Mouse (Mus musculus) megakaryocyte, embryonic 14.5 days (primary cell): ENCODE results near the gene Zfp28. TPM values are rescaled to one million over a fixed set of nuclear protein-coding genes. Genes with fewer than 3 reads are reported as not detected.

ENCODE experiments used
- H3K27me3 ChIP-seq: replicated peaks from 2 replicates; pipeline ENCODE3; 2012; ENCODE audit warnings: inconsistent platforms
- H3K36me3 ChIP-seq: replicated peaks from 2 replicates; pipeline ENCODE3; 2012; ENCODE audit warnings: low read length, inconsistent platforms, mixed read lengths
- H3K4me1 ChIP-seq: 2 replicates; pipeline ENCODE4 v1.6.1; 2012; ENCODE audit warnings: inconsistent platforms
- H3K4me3 ChIP-seq: replicated peaks from 2 replicates; pipeline ENCODE3; 2012; ENCODE audit warnings: moderate library complexity, mild to moderate bottlenecking, inconsistent platforms
- H3K9me3 ChIP-seq: 2 replicates; pipeline ENCODE4 v1.6.1; 2012; ENCODE audit warnings: inconsistent platforms
- FLI1 ChIP-seq: IDR thresholded peaks from 2 replicates; pipeline ENCODE4 v1.6.1; 2012; ENCODE audit warnings: low read length, inconsistent platforms, mixed read lengths
- GATA1 ChIP-seq: IDR thresholded peaks from 3 replicates; pipeline ENCODE4 v1.6.1; 2012; ENCODE audit warnings: mixed read lengths, low read length, inconsistent platforms, borderline replicate concordance
- polyA plus RNA-seq: library from polyadenylated mRNA; stranded (reverse); fragments of >175 nt; gene quantifications from 2 replicates; pipeline ENCODE4 v1.2.3, GENCODE M21; 2012; ENCODE audit warnings: low replicate concordance; ENCODE audit not compliant: insufficient read depth

The Zfp28 gene
- 0.20 TPM in 1 of 2 replicates, not detected in the other for polyA plus RNA-seq

GRCm38 (mm10) chr7:6383044-6383455 lies at the start of gene Zfp28:
Zfp28 (plus strand) TSS chr7:6383295.
- Histone ChIP-seq H3K4me3 (peak within 1 kb of the TSS; percentile 95), H3K9me3 (no peaks in the 10 kb centered on the region), H3K27me3 (no peaks in the 10 kb centered on the region), H3K36me3 (peaks cover 6% of the 10 kb centered on the region), H3K4me1 (peaks cover 24% of the 10 kb centered on the region)
- TF ChIP-seq FLI1 (peak; percentile 70; the same call in 1 of the 2 replicates), GATA1 (no peak)

GRCm38 (mm10) chr7:6339865-6340264 lies 43.2 kb upstream of the Zfp28 start:
- no peak overlapping the region for H3K4me3 ChIP-seq
- no peaks in the 10 kb centered on the region for H3K36me3 ChIP-seq
- peaks cover 4% of the 10 kb centered on the region for H3K27me3 ChIP-seq
- H3K9me3 ChIP-seq: no peaks in the 10 kb centered on the region; the same call in 1 of the 2 replicates
- TF ChIP-seq GATA1: no peak
- TF ChIP-seq FLI1: no peak
- H3K4me1 ChIP-seq: peaks cover 6% of the 10 kb centered on the region; the same call in 1 of the 2 replicates

GRCm38 (mm10) chr7:6343501-6344071 lies 39.5 kb upstream of the Zfp28 start, which contains the start of gene Gm3854:
Gm3854 (plus strand) TSS chr7:6343759.
- Histone ChIP-seq H3K9me3 (no peaks in the 10 kb centered on the region; the same call in 1 of the 2 replicates), H3K27me3 (peaks cover 4% of the 10 kb centered on the region), H3K4me1 (peaks cover 6% of the 10 kb centered on the region; the same call in 1 of the 2 replicates), H3K4me3 (peak within 1 kb of the TSS; percentile 89), H3K36me3 (no peaks in the 10 kb centered on the region)
- TF ChIP-seq GATA1 (no peak), FLI1 (no peak)

GRCm38 (mm10) chr7:6344124-6344523 lies 39.0 kb upstream of the Zfp28 start:
- TF ChIP-seq GATA1: no peak
- no peak for TF ChIP-seq FLI1
- H3K4me3 ChIP-seq: no peak overlapping the region
- H3K27me3 ChIP-seq: peaks cover 2% of the 10 kb centered on the region
- no peaks in the 10 kb centered on the region; the same call in 1 of the 2 replicates for H3K9me3 ChIP-seq
- no peaks in the 10 kb centered on the region for H3K36me3 ChIP-seq
- peaks cover 6% of the 10 kb centered on the region; the same call in 1 of the 2 replicates for H3K4me1 ChIP-seq

- H3K36me3 ChIP-seq: no peaks in the 10 kb centered on the region
- no peaks in the 10 kb centered on the region for H3K9me3 ChIP-seq
- no peak overlapping the region for H3K4me3 ChIP-seq
- H3K27me3 ChIP-seq: no peaks in the 10 kb centered on the region
- H3K4me1 ChIP-seq: peaks cover 14% of the 10 kb centered on the region
- TF ChIP-seq GATA1: no peak
- no peak for TF ChIP-seq FLI1
Observed at GRCm38 (mm10) chr7:6358121-6358520, 25.0 kb upstream of the Zfp28 start.

- TF ChIP-seq GATA1: no peak
- no peak for TF ChIP-seq FLI1
- H3K9me3 ChIP-seq: no peaks in the 10 kb centered on the region
- no peaks in the 10 kb centered on the region for H3K36me3 ChIP-seq
- H3K27me3 ChIP-seq: no peaks in the 10 kb centered on the region
- peaks cover 24% of the 10 kb centered on the region for H3K4me1 ChIP-seq
- no peak overlapping the region for H3K4me3 ChIP-seq
Observed at GRCm38 (mm10) chr7:6358937-6359590, 24.0 kb upstream of the Zfp28 start.

- TF ChIP-seq FLI1 (no peak), GATA1 (no peak)
- Histone ChIP-seq H3K36me3 (no peaks in the 10 kb centered on the region), H3K27me3 (no peaks in the 10 kb centered on the region), H3K9me3 (no peaks in the 10 kb centered on the region), H3K4me1 (peaks cover 24% of the 10 kb centered on the region), H3K4me3 (no peak overlapping the region)
Observed at GRCm38 (mm10) chr7:6360477-6361060, 22.5 kb upstream of the Zfp28 start.

- Histone ChIP-seq H3K4me1 (peaks cover 29% of the 10 kb centered on the region), H3K36me3 (no peaks in the 10 kb centered on the region), H3K27me3 (no peaks in the 10 kb centered on the region), H3K4me3 (peak overlapping the region; percentile 94), H3K9me3 (no peaks in the 10 kb centered on the region)
- TF ChIP-seq FLI1: no peak
- no peak for TF ChIP-seq GATA1
Observed at GRCm38 (mm10) chr7:6361756-6362155, 21.3 kb upstream of the Zfp28 start.

- Histone ChIP-seq H3K9me3 (no peaks in the 10 kb centered on the region), H3K4me3 (peak overlapping the region; percentile 94), H3K27me3 (no peaks in the 10 kb centered on the region), H3K4me1 (peaks cover 32% of the 10 kb centered on the region), H3K36me3 (no peaks in the 10 kb centered on the region)
- TF ChIP-seq GATA1 (no peak), FLI1 (no peak)
Observed at GRCm38 (mm10) chr7:6362268-6363046, 20.6 kb upstream of the Zfp28 start.
